ENCODE assay signal across 8 mouse cellular contexts in genomic region chr2:157434041-157434440, GRCm38 (mm10). TPM values are rescaled to one million over a fixed set of nuclear protein-coding genes. Genes with fewer than 3 reads are reported as not detected.
DNase-seq lines count a peak whose midpoint lies in the region; ATAC-seq lines count a peak whose summit lies in the region.

No protein-coding gene starts in this region.

- peak; percentile 61 for DNase-seq in kidney, adult 11 months
- no peak for DNase-seq in kidney, postnatal 4 days
- DNase-seq in kidney, adult 18-20 months: peak; percentile 47
- no peak for DNase-seq in frontal cortex, postnatal 36 days (ENCODE audit: low spot score in 2 of 2)
- DNase-seq in ovary, postnatal 36 days (ENCODE audit: low spot score): no peak
- no peak for DNase-seq in adrenal gland, postnatal 10 days

- H3K9me3 ChIP-seq in embryonic facial prominence, embryonic 12.5 days: no peaks in the 10 kb centered on the region
- no peaks in the 10 kb centered on the region for H3K9me3 ChIP-seq in midbrain, embryonic 15.5 days

- no peak overlapping the region for H3K9ac ChIP-seq in embryonic facial prominence, embryonic 12.5 days
- H3K9ac ChIP-seq in midbrain, embryonic 15.5 days: no peak overlapping the region

- peaks cover 60% of the 10 kb centered on the region for H3K4me1 ChIP-seq in embryonic facial prominence, embryonic 12.5 days
- peaks cover 60% of the 10 kb centered on the region for H3K4me1 ChIP-seq in midbrain, embryonic 15.5 days

- 32% methylated on average over 9 of the region's 9 CpGs for WGBS in embryonic facial prominence, embryonic 12.5 days
- 44% methylated on average over 9 of the region's 9 CpGs for WGBS in midbrain, embryonic 15.5 days

- no peaks in the 10 kb centered on the region for H3K27me3 ChIP-seq in embryonic facial prominence, embryonic 12.5 days
- H3K27me3 ChIP-seq in midbrain, embryonic 15.5 days (replicated peaks): no peaks in the 10 kb centered on the region

- H3K27ac ChIP-seq in embryonic facial prominence, embryonic 12.5 days: peak overlapping the region; percentile 87
- H3K27ac ChIP-seq in midbrain, embryonic 15.5 days: peak overlapping the region; percentile 31

- H3K4me3 ChIP-seq in embryonic facial prominence, embryonic 12.5 days: no peak overlapping the region
- no peak overlapping the region for H3K4me3 ChIP-seq in midbrain, embryonic 15.5 days

- ATAC-seq in embryonic facial prominence, embryonic 12.5 days (ENCODE audit: insufficient number of reproducible peaks, insufficient read depth, low FRiP score, low TSS enrichment): no peak
- ATAC-seq in midbrain, embryonic 15.5 days (replicated peaks): no peak

- H3K4me2 ChIP-seq in embryonic facial prominence, embryonic 12.5 days (replicated peaks): no peak overlapping the region
- H3K4me2 ChIP-seq in midbrain, embryonic 15.5 days: no peak overlapping the region

- peaks cover 38% of the 10 kb centered on the region for H3K36me3 ChIP-seq in embryonic facial prominence, embryonic 12.5 days
- H3K36me3 ChIP-seq in midbrain, embryonic 15.5 days (replicated peaks): no peaks in the 10 kb centered on the region

RNA-seq across cellular contexts. Expression of gene Src, which starts 15.8 kb away (rescaled TPM):
- polyA plus RNA-seq in embryonic facial prominence, embryonic 12.5 days (2016; fragmentation: Nextera tagmentation; extraction: Ambion mirVana): 30.8 and 37.3 TPM in 2 replicates
- polyA plus RNA-seq in midbrain, embryonic 15.5 days (2015; fragmentation: Nextera tagmentation; extraction: Ambion mirVana): 40.3 and 43.2 TPM in 2 replicates
- 10 to 100 TPM; 18.9 to 21.8 TPM for total RNA-seq in adrenal gland, postnatal 10 days (2021)

Comparison
In these comparisons a context has a peak if more than half of its experiments do, and no peak if none do; other contexts are left out.
1. DNase-seq: peak in kidney, adult 11 months (single experiment) and kidney, adult 18-20 months (single experiment); none in kidney, postnatal 4 days (0 of 2), frontal cortex, postnatal 36 days (0 of 2), ovary, postnatal 36 days (single experiment) and adrenal gland, postnatal 10 days (single experiment).